Mouse (Mus musculus) intestine, postnatal 0 days (tissue): ENCODE results near the gene Pex11g. TPM values are rescaled to one million over a fixed set of nuclear protein-coding genes. Genes with fewer than 3 reads are reported as not detected.

ENCODE experiments used
- ATAC-seq: fragments of 200-750 bp; cut with Nextera tagmentation; 2 replicates; pipeline ENCODE4 v1.8.0; 2017; ENCODE audit warnings: mild to moderate bottlenecking, moderate TSS enrichment, moderate library complexity
- H3K27ac ChIP-seq: fragments of 300-500 bp; sonication (generic); 2 replicates; pipeline ENCODE4 v1.5.1; 2014; ENCODE audit warnings: mild to moderate bottlenecking, low read depth, low read length, moderate library complexity
- H3K27me3 ChIP-seq: fragments of 300-500 bp; sonication (generic); replicated peaks from 2 replicates; pipeline ENCODE4 v1.6.1; 2014; ENCODE audit warnings: low read length, mixed read lengths; ENCODE audit not compliant: control insufficient read depth, insufficient read depth
- H3K36me3 ChIP-seq: fragments of 300-500 bp; sonication (generic); 2 replicates; pipeline ENCODE4 v1.6.1; 2014; ENCODE audit warnings: mild to moderate bottlenecking, moderate library complexity; ENCODE audit not compliant: control insufficient read depth, insufficient read depth
- H3K4me1 ChIP-seq: fragments of 300-500 bp; sonication (generic); replicated peaks from 2 replicates; pipeline ENCODE4 v1.6.1; 2014; ENCODE audit warnings: antibody characterized with exemption, low read length, mixed read lengths; ENCODE audit not compliant: control insufficient read depth, insufficient read depth
- H3K4me2 ChIP-seq: fragments of 300-500 bp; sonication (generic); replicated peaks from 2 replicates; pipeline ENCODE4 v1.6.1; 2014; ENCODE audit warnings: low read depth, mild to moderate bottlenecking, moderate library complexity
- H3K4me3 ChIP-seq: fragments of 300-500 bp; sonication (generic); 2 replicates; pipeline ENCODE4 v1.5.1; 2014; ENCODE audit warnings: low read depth, low read length
- H3K9ac ChIP-seq: fragments of 300-500 bp; sonication (generic); 2 replicates; pipeline ENCODE4 v1.6.1; 2014; ENCODE audit warnings: mild to moderate bottlenecking, low read depth, low read length
- H3K9me3 ChIP-seq: fragments of 300-500 bp; sonication (generic); 2 replicates; pipeline ENCODE4 v1.6.1; 2016; ENCODE audit warnings: mixed run types; ENCODE audit not compliant: control insufficient read depth
- CTCF ChIP-seq: sonication (generic); IDR thresholded peaks from 2 replicates; pipeline ENCODE4 v1.5.1; 2016; ENCODE audit warnings: low read depth, mild to moderate bottlenecking, control low read depth, antibody characterized with exemption, moderate library complexity
- WGBS: fragments of 180-500 bp; shearing (Covaris S2); extraction: QIAGEN DNeasy Blood & Tissue Kit; methylation state at CpG from one replicate; pipeline ENCODE4 v1.1.7; 2014; 5-methylcytosine and 5-hydroxymethylcytosine counted together
- polyA plus RNA-seq: library from polyadenylated mRNA; unstranded; fragments of >200 nt; fragmentation: Nextera tagmentation; extraction: Ambion mirVana; gene quantifications from 2 replicates; pipeline ENCODE4 v1.2.1, GENCODE M21; 2015

Pex11g gene
- polyA plus RNA-seq, 1 experiment from 2014 or later: 14.9 TPM

DNA sequence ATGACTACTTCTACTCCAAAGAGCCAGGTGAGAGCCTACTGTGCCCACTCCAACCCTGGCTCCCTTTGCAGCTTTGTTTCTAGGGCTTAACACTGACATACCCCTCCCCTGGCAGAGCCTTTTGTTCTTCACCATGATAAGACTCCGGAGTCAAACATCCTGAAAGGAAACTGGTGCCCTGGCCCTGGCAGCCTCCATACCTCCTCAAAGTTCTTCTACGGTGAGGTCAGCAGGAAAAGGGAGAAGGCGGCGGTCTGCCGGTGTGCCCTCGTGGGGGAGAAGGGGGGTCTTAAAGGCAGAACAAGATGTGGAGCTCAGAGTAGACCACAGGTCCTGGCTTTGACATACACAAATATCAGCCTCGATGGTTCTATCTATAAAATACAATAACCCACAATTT lies 16.1 kb upstream of the Pex11g start:
- Histone ChIP-seq H3K27me3 (no peaks in the 10 kb centered on the region), H3K4me2 (no peak overlapping the region), H3K4me3 (no peak overlapping the region), H3K9me3 (no peaks in the 10 kb centered on the region), H3K36me3 (no peaks in the 10 kb centered on the region), H3K27ac (no peak overlapping the region), H3K4me1 (no peaks in the 10 kb centered on the region), H3K9ac (no peak overlapping the region)
- WGBS: 81% methylated on average over 7 of the region's 7 CpGs
- no peak for TF ChIP-seq CTCF
- ATAC-seq: no peak

DNA sequence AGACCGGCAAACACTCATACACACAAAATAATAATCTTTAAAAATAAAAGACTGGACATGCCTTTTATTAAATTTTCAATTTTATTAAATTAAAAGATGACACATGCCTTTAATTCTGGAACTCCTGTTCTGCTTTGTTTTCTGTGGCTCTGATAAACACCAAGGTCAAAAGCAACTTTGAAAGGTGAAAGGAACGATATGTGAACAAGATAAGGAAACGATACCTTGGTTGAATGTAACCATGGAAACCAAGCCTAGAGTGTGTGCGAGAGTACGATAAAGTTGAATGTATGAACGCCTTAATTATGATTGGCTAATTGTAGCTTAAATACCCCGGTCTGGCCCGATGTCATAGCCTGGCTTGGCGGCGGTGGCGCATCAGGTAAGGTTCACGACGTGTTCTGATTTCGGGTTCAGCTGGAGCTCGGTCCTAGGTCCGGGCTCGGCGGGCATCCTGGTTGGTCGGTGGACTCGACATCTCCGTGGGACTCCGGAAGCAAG lies 14.8 kb upstream of the Pex11g start:
- no peak overlapping the region for H3K9ac ChIP-seq
- 80% methylated on average over 22 of the region's 22 CpGs for whole genome bisulfite sequencing
- no peaks in the 10 kb centered on the region for H3K4me1 ChIP-seq
- H3K27ac ChIP-seq: no peak overlapping the region
- TF ChIP-seq CTCF: no peak
- no peak overlapping the region for H3K4me3 ChIP-seq
- H3K36me3 ChIP-seq: no peaks in the 10 kb centered on the region
- no peak overlapping the region for H3K4me2 ChIP-seq
- H3K9me3 ChIP-seq: no peaks in the 10 kb centered on the region
- H3K27me3 ChIP-seq: no peaks in the 10 kb centered on the region
- no peak for ATAC-seq

- Histone ChIP-seq H3K4me1 (no peaks in the 10 kb centered on the region), H3K27me3 (no peaks in the 10 kb centered on the region), H3K9me3 (no peaks in the 10 kb centered on the region), H3K27ac (no peak overlapping the region), H3K4me2 (no peak overlapping the region), H3K9ac (no peak overlapping the region), H3K4me3 (no peak overlapping the region), H3K36me3 (no peaks in the 10 kb centered on the region)
- WGBS: 60% methylated on average over 5 of the region's 5 CpGs
- TF ChIP-seq CTCF: no peak
- peak; percentile 28; the same call in 1 of the 2 replicates for ATAC-seq
Observed at GRCm38 (mm10) chr8:3481605-3482004, 14.1 kb upstream of the Pex11g start.

DNA sequence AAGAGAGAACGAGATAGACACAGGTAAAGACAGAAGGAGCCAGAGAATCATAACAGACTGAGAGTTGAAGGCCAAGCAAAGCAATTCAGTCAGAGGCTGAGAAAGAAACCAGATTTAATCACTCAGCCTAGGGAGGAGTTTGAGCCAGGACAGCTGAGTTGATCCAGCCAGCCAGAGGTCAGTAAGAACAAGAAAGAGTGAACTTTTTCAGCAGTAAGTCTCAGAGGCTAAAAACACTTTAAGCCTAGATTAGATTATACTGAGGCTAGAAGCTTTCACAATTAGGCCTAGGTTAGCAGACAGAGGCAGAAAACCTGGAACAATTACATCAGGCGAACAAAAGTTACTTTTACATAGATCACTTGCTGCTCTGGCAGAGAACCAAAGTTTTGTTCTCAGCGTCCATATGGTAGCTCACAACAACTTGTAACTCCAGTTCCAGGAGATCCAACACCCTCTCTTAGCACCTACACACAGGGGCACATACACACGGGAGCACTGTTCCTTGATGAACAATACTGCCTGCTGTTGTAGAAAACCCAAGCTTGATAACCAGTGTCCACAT lies 12.8 kb upstream of the Pex11g start:
- no peak overlapping the region for H3K27ac ChIP-seq
- H3K4me3 ChIP-seq: no peak overlapping the region
- H3K9me3 ChIP-seq: no peaks in the 10 kb centered on the region
- H3K4me2 ChIP-seq: no peak overlapping the region
- H3K9ac ChIP-seq: no peak overlapping the region
- TF ChIP-seq CTCF: no peak
- H3K27me3 ChIP-seq: peaks cover 6% of the 10 kb centered on the region; the same call in 1 of the 2 replicates
- H3K36me3 ChIP-seq: no peaks in the 10 kb centered on the region
- no peaks in the 10 kb centered on the region for H3K4me1 ChIP-seq
- no peak for ATAC-seq
- WGBS: 64% methylated on average over 4 of the region's 4 CpGs

DNA sequence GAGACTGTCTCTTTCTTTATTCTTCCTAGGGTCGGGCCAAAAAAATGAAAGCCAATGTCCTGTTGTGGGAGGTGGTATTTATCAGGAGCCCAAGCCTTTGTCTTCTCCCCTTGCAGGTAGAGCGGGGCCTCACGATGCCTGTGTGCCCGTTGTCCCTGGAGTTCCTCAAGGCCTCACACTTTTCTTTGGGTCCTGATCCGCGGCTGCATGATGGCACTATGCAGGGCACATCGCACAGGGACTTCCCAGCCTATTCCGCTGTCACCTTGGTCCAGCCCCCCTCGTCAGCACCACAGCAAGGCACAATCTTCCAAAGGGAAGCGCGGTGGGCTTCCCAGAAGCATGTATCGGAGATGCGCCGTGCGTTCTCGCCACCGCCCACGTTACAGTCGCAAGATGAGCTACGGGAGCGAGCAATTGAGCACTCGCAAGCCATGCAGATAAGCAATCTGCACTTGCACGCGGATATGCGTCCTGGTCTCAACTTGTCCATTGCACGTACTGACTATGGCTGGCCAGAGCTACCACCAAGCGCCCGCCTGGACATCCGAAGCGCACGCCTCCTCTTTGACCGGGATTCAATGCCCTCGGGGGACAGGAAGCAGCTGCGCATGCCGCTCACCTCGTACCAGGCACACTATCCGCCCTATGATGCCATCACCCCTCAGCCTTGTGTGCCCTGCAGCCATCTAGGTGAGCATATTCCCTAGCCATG lies 8.4 kb upstream of the Pex11g start:
- peak; percentile 33; the same call in 1 of the 2 replicates for ATAC-seq
- no peak overlapping the region for H3K27ac ChIP-seq
- peak overlapping the region; percentile 52 for H3K4me2 ChIP-seq
- peak overlapping the region; percentile 23 for H3K4me3 ChIP-seq
- H3K9ac ChIP-seq: peak overlapping the region; percentile 26; the same call in 1 of the 2 replicates
- TF ChIP-seq CTCF: no peak
- 21% methylated on average over 37 of the region's 37 CpGs for WGBS
- H3K9me3 ChIP-seq: no peaks in the 10 kb centered on the region
- no peaks in the 10 kb centered on the region for H3K36me3 ChIP-seq
- peaks cover 6% of the 10 kb centered on the region; the same call in 1 of the 2 replicates for H3K27me3 ChIP-seq
- H3K4me1 ChIP-seq: no peaks in the 10 kb centered on the region

- H3K36me3 ChIP-seq: no peaks in the 10 kb centered on the region
- no peak within 1 kb of the TSS for H3K4me2 ChIP-seq
- H3K27me3 ChIP-seq: peaks cover 2% of the 10 kb centered on the region; the same call in 1 of the 2 replicates
- H3K9me3 ChIP-seq: no peaks in the 10 kb centered on the region
- H3K9ac ChIP-seq: no peak within 1 kb of the TSS
- no peak for ATAC-seq
- H3K27ac ChIP-seq: no peak within 1 kb of the TSS
- no peak for TF ChIP-seq CTCF
- H3K4me1 ChIP-seq: peaks cover 4% of the 10 kb centered on the region; the same call in 1 of the 2 replicates
- no peak within 1 kb of the TSS for H3K4me3 ChIP-seq
Observed at GRCm38 (mm10) chr8:3470562-3470961, 3.1 kb upstream of the Pex11g start, which contains the start of gene Tex45. Gene Tex45, plus strand, starts transcription at chr8:3470862.
